Mouse (Mus musculus): Measurements from ENCODE around the gene Ptrh2. TPM values are rescaled to one million over a fixed set of nuclear protein-coding genes. Genes with fewer than 3 reads are reported as not detected.

The Ptrh2 gene
- total RNA-seq, 1 experiment, result 16.6 TPM

DNA sequence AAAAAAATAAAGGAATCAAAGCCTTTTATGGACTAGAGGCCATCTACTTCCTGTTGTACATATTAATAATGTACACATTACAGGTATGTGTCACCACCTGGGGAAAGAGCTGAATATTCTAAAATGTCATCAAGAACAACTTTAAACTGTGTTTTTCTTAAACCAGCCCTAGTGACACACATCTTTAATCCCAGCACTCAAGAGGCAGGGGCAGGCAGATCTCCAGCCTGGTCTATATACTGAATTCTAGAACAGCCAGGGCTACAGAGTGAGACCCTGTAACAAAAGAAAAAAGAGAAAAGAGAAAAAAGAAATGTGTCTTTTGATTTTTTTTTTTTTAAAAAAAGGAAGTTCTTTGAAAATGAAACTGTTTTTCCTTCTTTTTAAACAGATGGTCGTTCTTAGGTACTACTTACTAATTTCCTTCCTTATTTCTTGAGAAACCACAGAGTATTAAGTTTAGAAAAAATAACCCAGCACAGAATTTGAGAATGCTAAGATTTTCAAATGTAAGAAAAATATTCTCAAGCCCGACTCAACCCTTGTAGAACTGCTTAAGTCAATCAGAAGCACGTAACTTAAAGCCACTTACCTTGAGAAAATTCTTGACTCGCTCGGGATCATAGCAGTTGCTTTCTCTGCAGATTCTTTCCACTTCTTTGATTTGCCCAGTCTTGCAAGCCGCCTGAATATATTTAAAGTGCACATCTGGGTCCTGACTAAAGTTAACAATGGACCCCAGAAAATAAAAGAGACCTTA, 33.7 kb downstream of the Ptrh2 start:
- peaks cover 12% of the 10 kb centered on the region for H3K36me3 ChIP-seq (ENCODE audit: control insufficient read depth, insufficient read depth, low read length, poor library complexity, severe bottlenecking)
- no peaks in the 10 kb centered on the region for H3K9me3 ChIP-seq (ENCODE audit: control insufficient read depth, insufficient read depth, low read depth, low read length)
- H3K9ac ChIP-seq (ENCODE audit: insufficient read depth, low read depth, low read length, poor library complexity, severe bottlenecking), result no peak overlapping the region
- DNase-seq (ENCODE audit: low read depth, low spot score), result no peak
- in situ Hi-C loops (cut with MboI; ENCODE audit: low sequenced_read_pairs in 2 of 2, unreplicated experiment in 2 of 2), result no loop called here
- no peak overlapping the region for H3K27ac ChIP-seq (ENCODE audit: insufficient read depth, low read depth, low read length, poor library complexity, severe bottlenecking)
- TF ChIP-seq MAFK (IDR thresholded peaks at IDR 0.05; ENCODE audit: insufficient read depth, low read depth, low read length), result no peak
- no peak for TF ChIP-seq ZC3H11A (IDR thresholded peaks at IDR 0.05; ENCODE audit: borderline replicate concordance, low read depth, low read length)
- no peak for TF ChIP-seq ZNF384 (IDR thresholded peaks at IDR 0.05; ENCODE audit: low read depth, low read length)
- TF ChIP-seq CHD2 (IDR thresholded peaks at IDR 0.05; ENCODE audit: low read depth, low read length), result no peak
- no peak for TF ChIP-seq HCFC1 (IDR thresholded peaks at IDR 0.05; ENCODE audit: borderline replicate concordance, insufficient read depth, low read length)
- no peaks in the 10 kb centered on the region for H3K4me1 ChIP-seq (ENCODE audit: control insufficient read depth in 2 of 2, insufficient read depth in 2 of 2, low read length in 2 of 2, poor library complexity in 1 of 2)
- H3K4me3 ChIP-seq (ENCODE audit: insufficient read depth in 1 of 2, low read depth in 1 of 2, low read length in 2 of 2, poor library complexity in 1 of 2, severe bottlenecking in 1 of 2), result no peak overlapping the region

DNA sequence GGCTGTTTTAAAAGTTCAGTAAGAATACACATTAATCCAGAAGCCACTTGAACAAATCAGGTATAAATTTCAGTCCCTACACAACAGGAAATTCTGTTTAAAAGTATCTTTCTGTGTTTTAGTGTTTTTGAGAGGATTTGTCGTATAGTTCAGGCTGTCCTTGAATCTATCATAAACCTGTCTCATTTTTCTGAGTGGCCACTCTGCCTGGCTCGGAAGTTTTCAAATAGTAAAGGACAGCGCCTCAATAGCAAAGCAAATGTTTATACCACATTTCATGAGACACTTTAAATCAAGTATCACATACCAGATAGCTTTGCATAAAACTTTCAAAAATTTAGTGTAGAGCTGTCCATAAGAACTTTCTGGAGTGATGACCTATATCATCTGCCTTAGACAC, 34.6 kb downstream of the Ptrh2 start:
- H3K4me3 ChIP-seq (ENCODE audit: insufficient read depth in 1 of 2, low read depth in 1 of 2, low read length in 2 of 2, poor library complexity in 1 of 2, severe bottlenecking in 1 of 2), result no peak overlapping the region
- peaks cover 12% of the 10 kb centered on the region for H3K36me3 ChIP-seq (ENCODE audit: control insufficient read depth, insufficient read depth, low read length, poor library complexity, severe bottlenecking)
- H3K9ac ChIP-seq (ENCODE audit: insufficient read depth, low read depth, low read length, poor library complexity, severe bottlenecking), result no peak overlapping the region
- H3K9me3 ChIP-seq (ENCODE audit: control insufficient read depth, insufficient read depth, low read depth, low read length), result no peaks in the 10 kb centered on the region
- no peak for DNase-seq (ENCODE audit: low read depth, low spot score)
- H3K4me1 ChIP-seq (ENCODE audit: control insufficient read depth in 2 of 2, insufficient read depth in 2 of 2, low read length in 2 of 2, poor library complexity in 1 of 2), result no peaks in the 10 kb centered on the region
- in situ Hi-C loops (cut with MboI; ENCODE audit: low sequenced_read_pairs in 2 of 2, unreplicated experiment in 2 of 2), result no loop called here
- TF ChIP-seq ZNF384 (IDR thresholded peaks at IDR 0.05; ENCODE audit: low read depth, low read length) (no peak), ZC3H11A (IDR thresholded peaks at IDR 0.05; ENCODE audit: borderline replicate concordance, low read depth, low read length) (no peak), HCFC1 (IDR thresholded peaks at IDR 0.05; ENCODE audit: borderline replicate concordance, insufficient read depth, low read length) (no peak), CHD2 (IDR thresholded peaks at IDR 0.05; ENCODE audit: low read depth, low read length) (no peak), MAFK (IDR thresholded peaks at IDR 0.05; ENCODE audit: insufficient read depth, low read depth, low read length) (no peak)
- no peak overlapping the region for H3K27ac ChIP-seq (ENCODE audit: insufficient read depth, low read depth, low read length, poor library complexity, severe bottlenecking)

DNA sequence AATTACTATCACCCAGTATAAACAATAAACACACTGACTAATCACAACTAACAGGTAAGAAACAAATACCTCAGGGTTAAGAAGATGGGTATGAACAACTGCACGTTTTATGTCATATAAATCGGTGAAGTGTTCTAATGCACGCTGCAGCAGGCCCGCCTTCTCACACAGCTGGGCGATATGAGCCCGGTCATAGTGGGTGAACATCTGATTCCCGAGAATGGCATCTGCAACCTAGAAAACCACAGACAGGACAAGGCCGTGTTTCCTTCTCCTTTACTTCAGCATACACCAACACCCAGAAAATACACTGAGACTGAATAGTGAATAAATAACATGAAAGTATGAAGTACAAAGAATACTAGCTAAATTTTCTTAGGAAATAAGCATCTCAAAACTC, 35.6 kb downstream of the Ptrh2 start:
- H3K9ac ChIP-seq (ENCODE audit: insufficient read depth, low read depth, low read length, poor library complexity, severe bottlenecking), result no peak overlapping the region
- in situ Hi-C loops (cut with MboI; ENCODE audit: low sequenced_read_pairs in 2 of 2, unreplicated experiment in 2 of 2), result no loop called here
- TF ChIP-seq ZC3H11A (IDR thresholded peaks at IDR 0.05; ENCODE audit: borderline replicate concordance, low read depth, low read length) (no peak), CHD2 (IDR thresholded peaks at IDR 0.05; ENCODE audit: low read depth, low read length) (no peak), MAFK (IDR thresholded peaks at IDR 0.05; ENCODE audit: insufficient read depth, low read depth, low read length) (no peak), HCFC1 (IDR thresholded peaks at IDR 0.05; ENCODE audit: borderline replicate concordance, insufficient read depth, low read length) (no peak), ZNF384 (IDR thresholded peaks at IDR 0.05; ENCODE audit: low read depth, low read length) (no peak)
- DNase-seq (ENCODE audit: low read depth, low spot score), result no peak
- H3K36me3 ChIP-seq (ENCODE audit: control insufficient read depth, insufficient read depth, low read length, poor library complexity, severe bottlenecking), result peaks cover 12% of the 10 kb centered on the region
- no peak overlapping the region for H3K27ac ChIP-seq (ENCODE audit: insufficient read depth, low read depth, low read length, poor library complexity, severe bottlenecking)
- H3K4me3 ChIP-seq (ENCODE audit: insufficient read depth in 1 of 2, low read depth in 1 of 2, low read length in 2 of 2, poor library complexity in 1 of 2, severe bottlenecking in 1 of 2), result no peak overlapping the region
- H3K9me3 ChIP-seq (ENCODE audit: control insufficient read depth, insufficient read depth, low read depth, low read length), result no peaks in the 10 kb centered on the region
- H3K4me1 ChIP-seq (ENCODE audit: control insufficient read depth in 2 of 2, insufficient read depth in 2 of 2, low read length in 2 of 2, poor library complexity in 1 of 2), result no peaks in the 10 kb centered on the region

DNA sequence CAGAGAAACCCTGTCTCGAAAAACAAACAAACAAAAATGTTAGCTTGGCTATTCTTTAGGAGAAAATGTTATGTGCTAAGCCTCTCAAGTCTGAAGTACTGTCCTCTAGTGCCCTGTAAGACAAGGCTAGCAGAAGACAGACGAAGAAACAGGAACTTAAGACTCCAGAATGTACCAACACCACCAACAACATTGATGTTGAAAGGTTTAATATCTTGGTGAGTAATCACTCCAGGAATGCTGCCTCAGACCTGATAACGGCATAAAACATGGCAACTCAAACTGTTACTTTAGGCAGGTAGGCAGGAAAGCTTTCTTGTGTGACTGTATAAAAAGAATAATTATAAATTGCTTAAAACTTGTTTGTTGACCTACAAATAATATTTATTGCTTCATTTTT, 40.2 kb downstream of the Ptrh2 start:
- TF ChIP-seq ZC3H11A (IDR thresholded peaks at IDR 0.05; ENCODE audit: borderline replicate concordance, low read depth, low read length) (no peak), HCFC1 (IDR thresholded peaks at IDR 0.05; ENCODE audit: borderline replicate concordance, insufficient read depth, low read length) (no peak), ZNF384 (IDR thresholded peaks at IDR 0.05; ENCODE audit: low read depth, low read length) (no peak)
- peaks cover 14% of the 10 kb centered on the region for H3K36me3 ChIP-seq (ENCODE audit: control insufficient read depth, insufficient read depth, low read length, poor library complexity, severe bottlenecking)
- H3K9ac ChIP-seq (ENCODE audit: insufficient read depth, low read depth, low read length, poor library complexity, severe bottlenecking), result no peak overlapping the region
- in situ Hi-C loops (cut with MboI; ENCODE audit: low sequenced_read_pairs in 2 of 2, unreplicated experiment in 2 of 2), result no loop called here
- no peak for DNase-seq (ENCODE audit: low read depth, low spot score)
- H3K9me3 ChIP-seq (ENCODE audit: control insufficient read depth, insufficient read depth, low read depth, low read length), result no peaks in the 10 kb centered on the region
- H3K4me1 ChIP-seq (ENCODE audit: control insufficient read depth in 2 of 2, insufficient read depth in 2 of 2, low read length in 2 of 2, poor library complexity in 1 of 2), result no peaks in the 10 kb centered on the region
- H3K4me3 ChIP-seq (ENCODE audit: insufficient read depth in 1 of 2, low read depth in 1 of 2, low read length in 2 of 2, poor library complexity in 1 of 2, severe bottlenecking in 1 of 2), result no peak overlapping the region
- no peak overlapping the region for H3K27ac ChIP-seq (ENCODE audit: insufficient read depth, low read depth, low read length, poor library complexity, severe bottlenecking)

All from ES-E14 (cell line).